Mouse (Mus musculus): ENCODE measurements around the gene Zfp667.

- no peak for TF ChIP-seq POLR2A (IDR thresholded peaks at IDR 0.05; ENCODE audit: low read depth, low read length)
- TF ChIP-seq CTCF (IDR thresholded peaks at IDR 0.05; ENCODE audit: extremely low read depth, insufficient read depth, insufficient read length, insufficient replicate concordance) = no peak
Measured at GRCm38 (mm10) chr7:6343501-6344071, 57.2 kb downstream of the Zfp667 start, which contains the start of gene Gm3854.
